Mouse (Mus musculus) heart, adult 9 months (tissue): ENCODE results near the gene Src.
A peak's percentile ranks its signal among the peaks of the same experiment; 100 is the strongest.

Experiments
- DNase-seq, 2 experiments: peaks; one replicate each; pipeline ENCODE4 v3.0.0; 2022; ENCODE audit warnings: low spot score in 2 of 2

Gene Src

GRCm38 (mm10) chr2:157437123-157437522, 18.9 kb downstream of the Src start:
- DNase-seq, result no peak

GRCm38 (mm10) chr2:157441363-157441762, 23.1 kb downstream of the Src start:
- DNase-seq, result no peak

DNA sequence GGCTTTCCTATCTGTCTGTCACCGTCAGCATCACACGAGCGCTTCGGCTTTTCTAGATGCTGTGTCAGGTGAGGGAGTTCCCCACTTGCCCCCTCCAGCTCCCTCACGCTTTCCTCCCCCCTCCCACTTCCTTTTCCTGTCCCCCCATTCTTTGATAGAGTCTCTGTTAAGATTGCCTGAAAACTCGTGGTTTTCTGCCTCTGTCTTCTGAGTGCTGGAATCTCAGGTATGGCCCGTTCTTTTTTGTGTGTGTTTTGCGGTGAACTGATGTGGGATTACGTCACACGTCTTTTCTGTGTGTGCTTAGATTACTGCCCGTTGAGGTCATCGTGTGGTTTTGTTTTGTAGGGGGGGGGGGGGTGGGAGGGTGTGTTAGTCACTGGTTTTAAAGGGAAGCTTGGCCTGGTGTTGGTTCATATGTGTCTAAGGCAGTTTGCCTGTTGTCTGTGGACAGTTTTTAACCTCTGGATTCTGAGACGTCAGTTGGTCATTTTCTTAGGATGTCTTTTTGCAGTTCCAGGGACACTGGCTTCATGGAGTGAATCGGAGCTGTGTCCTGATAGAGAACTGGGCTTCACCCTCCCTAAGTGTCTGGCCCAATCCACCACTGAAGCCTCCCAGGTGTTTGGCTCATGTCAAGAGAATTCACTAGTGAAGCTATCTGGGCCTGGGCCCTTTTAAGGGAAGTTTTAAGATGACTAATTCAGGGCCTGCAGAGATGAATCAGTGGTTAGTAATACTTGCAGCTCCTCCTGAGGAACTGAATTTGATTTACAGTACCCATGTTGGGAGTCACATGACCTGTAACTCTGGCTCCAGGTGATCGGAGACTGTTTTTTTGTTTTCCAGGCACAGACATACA, 29.3 kb downstream of the Src start:
- no peak for DNase-seq

GRCm38 (mm10) chr2:157448356-157448755, 30.1 kb downstream of the Src start:
- no peak for DNase-seq

DNA sequence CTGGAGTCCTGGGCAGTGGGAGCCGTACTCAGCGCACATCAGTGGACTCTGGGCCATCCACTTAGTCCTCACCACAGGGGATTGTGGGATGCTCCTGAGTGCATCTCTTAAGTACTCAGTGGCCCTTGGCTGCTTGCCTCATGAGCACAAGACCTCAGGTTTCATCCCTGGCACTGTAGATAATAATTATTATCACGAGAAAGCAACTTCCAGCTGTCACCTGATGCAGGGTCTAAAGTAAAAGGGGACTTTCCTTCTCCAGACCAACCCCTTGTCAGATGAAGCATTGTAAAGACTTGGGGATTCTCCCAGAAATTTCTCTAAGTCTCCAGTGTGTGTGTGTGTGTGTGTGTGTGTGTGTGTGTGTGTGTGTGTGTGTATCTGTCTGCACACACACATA, 32.7 kb downstream of the Src start:
- no peak for DNase-seq

DNA sequence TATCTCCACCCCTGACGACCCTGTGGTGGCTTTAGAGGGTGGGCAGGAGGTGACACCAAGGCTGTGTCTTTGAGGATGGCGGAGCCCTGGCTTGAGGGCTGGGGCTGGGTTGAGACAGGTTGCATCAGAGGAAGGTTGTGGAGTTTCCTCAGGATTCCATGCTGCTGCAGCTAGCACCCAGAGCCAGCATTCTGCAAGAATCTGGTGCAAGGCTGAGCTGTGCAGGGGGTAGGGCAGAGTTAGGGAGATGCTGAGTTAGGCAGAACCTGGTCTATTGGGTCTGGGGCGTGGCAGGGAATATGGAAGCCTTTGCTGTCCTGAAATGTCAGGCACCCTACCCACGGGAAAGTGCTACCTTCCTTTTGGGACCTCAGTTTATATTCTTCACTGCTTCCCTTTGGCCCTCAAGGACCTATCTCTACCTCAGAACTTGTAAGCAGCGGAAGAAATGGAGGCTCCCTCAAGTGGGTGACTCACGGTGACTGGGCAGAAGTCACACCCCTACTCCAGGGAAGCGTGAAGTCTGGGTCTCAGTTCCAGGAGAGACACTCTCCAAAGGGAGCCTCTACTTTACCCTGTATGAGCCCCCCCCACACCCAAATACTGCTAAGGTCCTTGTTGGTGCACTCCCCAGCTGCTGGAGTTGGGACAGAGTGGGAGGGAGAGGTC, 33.3 kb downstream of the Src start:
- no peak for DNase-seq

- peak; percentile 86 to 92 for DNase-seq
Observed at GRCm38 (mm10) chr2:157457100-157457806, 39.0 kb downstream of the Src start.

GRCm38 (mm10) chr2:157458472-157458871, 40.2 kb downstream of the Src start:
- peak; percentile 51 to 59 for DNase-seq

DNA sequence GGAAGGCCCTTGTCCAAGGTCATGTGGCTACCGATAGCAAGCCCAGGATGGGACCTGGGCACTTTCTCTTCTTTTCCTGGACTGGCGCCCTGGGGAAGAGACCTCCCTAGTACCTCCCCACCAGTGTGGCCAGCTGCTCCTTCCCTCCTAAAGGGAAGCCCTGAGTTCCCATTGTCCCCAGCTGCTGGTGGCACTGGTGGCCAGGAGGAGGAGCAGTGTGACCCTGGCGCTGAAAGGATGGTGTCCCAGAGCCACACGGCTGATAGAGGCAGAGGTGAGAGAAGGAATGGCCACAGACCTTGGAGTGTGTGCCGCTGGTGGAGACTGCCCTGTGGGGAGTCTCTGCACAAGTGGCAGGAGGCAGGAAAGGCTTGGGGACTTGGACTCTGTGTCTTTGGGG, 41.5 kb downstream of the Src start:
- DNase-seq, result no peak

DNA sequence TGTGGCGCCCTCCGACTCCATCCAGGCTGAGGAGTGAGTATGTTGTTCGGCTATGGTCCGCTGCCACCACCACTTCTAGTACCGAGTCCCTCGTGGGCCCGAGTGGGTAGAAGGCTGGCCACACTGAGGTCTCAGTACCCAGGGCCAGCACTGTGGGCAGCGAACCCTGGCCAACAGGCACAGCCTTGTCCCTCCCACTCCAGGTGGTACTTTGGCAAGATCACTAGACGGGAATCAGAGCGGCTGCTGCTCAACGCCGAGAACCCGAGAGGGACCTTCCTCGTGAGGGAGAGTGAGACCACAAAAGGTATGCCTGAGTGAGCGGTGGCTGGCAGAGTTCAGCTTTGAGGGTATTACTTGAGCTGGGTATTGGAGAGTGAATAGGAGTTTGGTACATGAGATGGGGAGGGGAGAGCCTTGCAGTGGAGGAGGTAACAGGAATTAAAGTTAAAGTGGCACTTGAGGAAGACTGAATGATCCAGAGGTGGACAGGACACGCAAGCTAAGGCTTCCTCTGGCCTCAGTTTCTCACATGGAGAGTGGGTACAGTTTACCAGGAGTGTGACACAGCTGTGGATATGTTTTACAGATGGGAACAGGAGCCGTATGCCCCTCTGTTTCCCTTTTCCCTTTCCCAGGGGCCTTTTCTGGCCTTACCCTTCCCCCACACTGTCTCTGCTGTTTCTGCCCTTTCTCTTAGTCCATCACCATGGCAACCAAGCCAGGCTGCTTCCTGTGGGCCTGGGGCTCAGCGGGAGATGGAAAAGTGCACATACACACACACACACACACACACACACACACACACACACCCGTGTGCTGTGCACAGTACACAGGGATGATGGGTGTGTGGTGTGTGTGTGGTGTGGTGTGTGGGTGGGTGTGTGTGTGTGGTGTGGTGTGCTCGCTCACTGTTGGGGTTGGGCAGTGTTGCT, 44.8 kb downstream of the Src start:
- DNase-seq, result no peak

DNA sequence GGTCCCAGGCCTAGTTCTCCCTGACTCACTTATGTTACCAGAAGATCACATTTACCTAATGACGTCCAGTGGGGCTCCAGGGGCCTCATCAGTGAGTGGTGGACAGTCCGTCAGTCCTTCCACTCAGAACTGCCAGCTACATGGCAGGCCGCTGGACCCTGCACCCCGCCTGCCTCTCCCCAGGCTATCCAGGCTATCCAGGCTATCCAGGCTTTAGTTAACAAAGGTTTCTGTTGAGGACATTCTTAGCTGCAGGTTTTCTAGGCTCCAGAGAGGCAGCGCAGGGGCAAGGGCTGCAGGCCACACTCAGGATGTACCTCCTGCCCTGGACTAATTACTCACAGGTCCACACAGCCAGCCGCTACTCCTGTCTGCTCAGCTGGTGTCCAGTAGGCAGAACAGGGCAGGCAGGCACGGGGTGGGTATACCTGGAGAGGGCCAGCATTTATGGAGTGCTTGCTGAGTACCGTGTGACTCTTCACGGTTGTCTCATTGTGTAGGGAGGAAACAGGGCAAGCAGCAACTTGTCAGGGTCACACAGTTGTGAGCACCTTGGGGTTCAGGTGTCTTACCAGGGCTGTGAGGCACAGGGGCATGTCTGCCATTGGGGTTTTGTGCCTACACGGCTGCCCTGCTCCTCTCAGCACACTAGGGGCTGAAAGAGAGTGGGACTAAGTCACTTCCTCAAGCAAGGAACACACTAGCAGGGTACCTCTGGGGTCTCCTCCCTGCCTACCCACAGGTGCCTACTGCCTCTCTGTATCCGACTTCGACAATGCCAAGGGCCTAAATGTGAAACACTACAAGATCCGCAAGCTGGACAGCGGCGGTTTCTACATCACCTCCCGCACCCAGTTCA, 45.9 kb downstream of the Src start:
- DNase-seq, result no peak

DNA sequence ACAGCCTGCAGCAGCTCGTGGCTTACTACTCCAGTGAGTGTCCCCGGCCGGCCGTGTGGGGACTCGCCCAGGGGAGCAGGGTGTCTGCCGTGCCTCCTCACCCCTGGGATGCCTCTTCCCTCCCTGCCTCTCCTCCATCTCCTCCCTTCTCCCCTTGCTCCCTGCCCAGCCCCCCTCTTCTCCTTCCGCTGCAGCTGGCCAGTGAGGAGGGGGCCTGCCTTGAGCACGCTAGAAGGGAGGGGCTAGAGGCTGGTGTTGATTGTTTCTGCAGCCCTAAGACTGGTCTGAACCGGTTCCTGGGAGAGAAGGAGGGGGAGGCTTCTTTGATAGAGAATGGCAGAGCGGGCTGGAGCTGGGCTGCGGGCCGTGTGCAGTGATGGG, 46.5 kb downstream of the Src start:
- DNase-seq, result no peak

DNA sequence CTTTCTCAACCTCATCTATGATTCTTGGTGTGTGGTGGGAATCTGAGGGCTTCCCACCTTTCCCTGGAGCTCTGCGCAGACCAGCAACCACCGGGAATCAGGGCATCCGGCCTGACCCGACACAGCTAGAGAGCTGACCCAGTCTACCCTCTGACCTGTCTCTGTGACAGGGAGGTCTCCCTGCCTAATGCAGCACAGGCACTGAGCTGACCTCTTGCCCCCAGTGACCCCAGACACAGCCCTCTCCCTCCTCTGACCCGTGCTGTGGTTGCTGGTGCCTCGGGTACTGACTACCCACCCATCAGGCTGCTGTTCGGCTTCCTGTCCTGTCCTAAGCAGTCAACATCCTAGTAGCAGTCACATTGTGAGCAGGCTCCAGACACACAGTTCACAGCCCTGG, 48.6 kb downstream of the Src start:
- DNase-seq, result no peak

GRCm38 (mm10) chr2:157468130-157468796, 50.0 kb downstream of the Src start:
- DNase-seq, result no peak

DNA sequence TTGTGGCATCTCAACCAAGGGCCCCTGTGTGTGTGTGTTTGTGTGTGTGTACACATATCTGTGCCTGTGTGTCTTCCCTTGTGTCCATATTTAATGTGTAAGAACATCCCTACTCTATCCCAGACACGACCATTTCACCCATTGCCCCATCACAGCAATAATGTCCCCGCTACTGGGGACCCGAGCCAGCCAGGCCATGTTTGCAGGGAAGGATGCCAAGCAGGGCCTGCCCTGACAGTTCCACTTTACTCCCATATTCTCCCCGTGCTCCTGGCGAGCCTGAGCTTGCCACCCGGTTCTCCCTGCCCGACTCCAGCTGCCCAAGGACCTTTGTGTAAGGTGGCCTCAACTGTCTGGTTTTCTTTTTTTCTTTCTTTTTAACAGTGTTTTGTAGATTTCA, 53.0 kb downstream of the Src start:
- DNase-seq, result no peak

DNA sequence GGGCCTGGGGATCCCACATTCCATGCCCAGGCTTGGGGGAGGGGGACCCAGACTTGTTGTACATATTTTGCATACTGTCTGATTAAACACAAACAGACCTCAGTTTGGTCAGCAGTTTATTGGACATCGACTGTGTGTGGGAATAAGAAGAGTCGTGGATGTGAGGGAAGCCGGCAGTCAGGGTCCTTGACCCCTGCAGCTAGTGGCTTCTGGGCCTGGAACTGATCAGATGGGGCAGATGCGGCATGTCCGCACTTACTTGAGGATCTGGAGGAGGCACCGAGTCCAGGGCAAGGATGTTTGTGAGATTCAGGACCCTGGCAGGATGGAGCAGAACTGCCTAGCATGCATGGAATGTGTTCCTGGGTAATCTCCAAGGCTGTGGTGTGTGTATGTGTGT, 53.5 kb downstream of the Src start:
- no peak for DNase-seq

- DNase-seq, result no peak
Observed at GRCm38 (mm10) chr2:157472469-157472868, 54.2 kb downstream of the Src start.

DNA sequence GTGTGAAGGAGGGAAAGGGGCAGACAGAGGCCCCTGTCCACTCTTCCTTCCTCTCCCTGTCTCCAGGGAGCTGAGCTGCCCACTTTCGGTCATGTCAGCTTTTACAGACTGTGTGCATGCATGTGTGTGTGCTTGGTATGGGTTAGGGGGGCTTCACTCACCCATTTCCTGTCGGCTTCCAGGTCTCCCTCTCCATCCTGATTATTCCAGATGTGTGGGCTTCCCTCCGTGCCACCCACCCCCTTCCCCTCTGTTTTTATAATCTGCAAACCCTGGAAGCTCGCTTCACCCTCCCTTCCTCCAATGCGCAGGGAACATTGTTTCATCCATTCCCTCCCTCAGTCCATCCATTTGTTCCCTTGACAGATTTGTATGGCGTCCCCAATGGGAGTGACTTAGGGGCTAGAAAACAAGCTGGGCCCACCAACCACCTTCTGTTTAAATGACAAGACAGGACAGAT, 56.1 kb downstream of the Src start:
- DNase-seq, result no peak

GRCm38 (mm10) chr2:157475437-157476379, 57.5 kb downstream of the Src start:
- no peak for DNase-seq
